Mouse (Mus musculus) heart, adult 2 months (tissue): ENCODE data around the gene Smim11. TPM values are rescaled to one million over a fixed set of nuclear protein-coding genes. Genes with fewer than 3 reads are reported as not detected.

Experiments used
- DNase-seq, 2 experiments: peaks; one replicate each; pipeline ENCODE4 v3.0.0; 2021
- H3K27ac ChIP-seq: fragments of 200-600 bp; 2 replicates; pipeline ENCODE4 v1.8.1; 2022
- H3K27me3 ChIP-seq: fragments of 200-500 bp; 2 replicates; pipeline ENCODE4 v1.6.1; 2012; ENCODE audit warnings: mild to moderate bottlenecking, low read length, inconsistent platforms, mixed read lengths; ENCODE audit not compliant: control insufficient read depth, insufficient read depth
- H3K36me3 ChIP-seq: fragments of 200-500 bp; 2 replicates; pipeline ENCODE4 v1.6.1; 2012; ENCODE audit warnings: low read length, inconsistent platforms; ENCODE audit not compliant: control insufficient read depth, insufficient read depth
- H3K4me1 ChIP-seq: fragments of 200-500 bp; 2 replicates; pipeline ENCODE4 v1.6.1; 2011; ENCODE audit warnings: low read length; ENCODE audit not compliant: control insufficient read depth, insufficient read depth
- H3K4me3 ChIP-seq: fragments of 200-600 bp; 2 replicates; pipeline ENCODE4 v1.8.1; 2022
- H3K79me2 ChIP-seq: fragments of 200-500 bp; replicated peaks from 2 replicates; pipeline ENCODE4 v1.6.1; 2012; ENCODE audit warnings: mild to moderate bottlenecking, inconsistent platforms, low read length, moderate library complexity, mixed read lengths; ENCODE audit not compliant: control insufficient read depth, insufficient read depth
- H3K9ac ChIP-seq: fragments of 200-500 bp; 2 replicates; pipeline ENCODE4 v1.6.1; 2012; ENCODE audit warnings: low read depth, mild to moderate bottlenecking, control low read depth, inconsistent platforms, low read length, mixed read lengths
- CTCF ChIP-seq: fragments of 200-600 bp; IDR thresholded peaks from 2 replicates; pipeline ENCODE4 v1.8.1; 2022; ENCODE audit warnings: antibody characterized with exemption, mild to moderate bottlenecking, moderate library complexity
- EP300 ChIP-seq: fragments of 200-500 bp; IDR thresholded peaks from 2 replicates; pipeline ENCODE4 v1.6.1; 2011; ENCODE audit warnings: low read depth, low read length, control low read depth; ENCODE audit not compliant: insufficient read depth
- POLR2A ChIP-seq: fragments of 200-500 bp; IDR thresholded peaks from 2 replicates; pipeline ENCODE4 v1.6.1; 2011; ENCODE audit warnings: mild to moderate bottlenecking, low read depth, low read length, control low read depth; ENCODE audit not compliant: insufficient read depth
- WGBS: fragments of 180-500 bp; shearing (Covaris S2); methylation state at CpG from one replicate; pipeline ENCODE4 v1.1.7; 2018; 5-methylcytosine and 5-hydroxymethylcytosine counted together
- intact Hi-C: fragments of 180-260 bp; cut with DNase I; formaldehyde crosslinking; loops from one replicate; pipeline ENCODE4 v1.15.1; 2025
- polyA plus RNA-seq: library from polyadenylated mRNA; depleted of rRNA; stranded (reverse); fragments of >200 nt; gene quantifications from 2 replicates; pipeline ENCODE4 v1.2.3, GENCODE M21; 2012
- total RNA-seq, 2 experiments: library from RNA; stranded (reverse); gene quantifications; 2 replicates each; pipeline ENCODE4 v1.2.3; 2021

Gene Smim11
- total and polyA plus RNA-seq, 3 experiments: 55.4 to 89.9 (median 76.1) TPM

DNA sequence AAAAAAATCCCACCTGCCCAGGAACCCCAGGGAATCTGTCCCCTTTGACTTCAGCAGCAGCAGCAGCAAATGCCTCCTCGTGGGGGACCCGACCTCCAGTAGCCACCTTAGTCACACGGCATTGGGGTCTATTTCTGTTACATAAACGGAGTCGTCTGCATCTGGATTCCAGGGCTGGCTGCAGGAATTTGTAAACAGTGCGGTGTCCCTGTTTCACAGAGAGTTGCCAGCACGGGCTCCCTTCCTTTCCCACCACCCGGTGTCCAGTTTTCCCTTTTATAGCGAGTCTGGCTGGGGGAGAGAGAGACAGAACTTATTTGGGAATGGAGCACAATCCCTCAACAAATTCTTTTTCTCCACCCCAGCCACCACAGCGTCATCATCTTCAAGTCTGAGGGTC lies 16.0 kb upstream of the Smim11 start:
- Histone ChIP-seq H3K4me1 (no peaks in the 10 kb centered on the region; the same call in 1 of the 2 replicates), H3K36me3 (no peaks in the 10 kb centered on the region), H3K27ac (no peak overlapping the region), H3K9ac (no peak overlapping the region), H3K27me3 (no peaks in the 10 kb centered on the region; the same call in 1 of the 2 replicates), H3K79me2 (no peaks in the 10 kb centered on the region), H3K4me3 (no peak overlapping the region)
- TF ChIP-seq POLR2A (no peak), CTCF (no peak), EP300 (no peak)
- 27% methylated on average over 10 of the region's 10 CpGs for WGBS
- intact Hi-C loops: no loop called here
- no peak for DNase-seq

DNA sequence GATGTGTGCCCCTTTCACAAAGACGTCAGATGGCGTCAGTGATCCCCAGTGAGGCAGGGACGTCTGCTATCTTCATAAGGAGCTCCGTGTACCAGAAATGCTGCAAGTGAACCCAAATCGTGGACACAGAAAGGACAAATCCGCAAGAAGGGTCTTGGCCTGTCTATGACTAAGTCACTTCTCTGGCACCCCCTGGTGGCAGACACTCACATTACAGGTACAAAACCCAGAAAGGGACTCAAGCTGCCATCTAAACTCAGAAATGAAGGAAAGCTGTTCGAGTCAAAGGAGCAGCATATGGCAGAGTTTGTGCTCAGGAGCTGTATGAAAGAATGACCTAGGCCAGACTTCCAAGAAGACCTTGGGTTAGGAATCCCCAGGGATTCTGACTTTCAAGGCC lies 14.5 kb upstream of the Smim11 start:
- Histone ChIP-seq H3K27me3 (no peaks in the 10 kb centered on the region; the same call in 1 of the 2 replicates), H3K4me1 (no peaks in the 10 kb centered on the region; the same call in 1 of the 2 replicates), H3K9ac (no peak overlapping the region), H3K36me3 (no peaks in the 10 kb centered on the region), H3K79me2 (no peaks in the 10 kb centered on the region), H3K4me3 (no peak overlapping the region), H3K27ac (no peak overlapping the region)
- intact Hi-C loops: loop anchor here (1.0 to 2.0 kb wide), 2 partner anchors 230 to 350 kb away; no protein-coding TSS in a partner anchor
- DNase-seq: peak; percentile 70 to 88
- 6% methylated on average over 7 of the region's 7 CpGs for WGBS
- TF ChIP-seq POLR2A: no peak
- peak; percentile 99; the same call in 1 of the 2 replicates for TF ChIP-seq CTCF
- no peak for TF ChIP-seq EP300

DNA sequence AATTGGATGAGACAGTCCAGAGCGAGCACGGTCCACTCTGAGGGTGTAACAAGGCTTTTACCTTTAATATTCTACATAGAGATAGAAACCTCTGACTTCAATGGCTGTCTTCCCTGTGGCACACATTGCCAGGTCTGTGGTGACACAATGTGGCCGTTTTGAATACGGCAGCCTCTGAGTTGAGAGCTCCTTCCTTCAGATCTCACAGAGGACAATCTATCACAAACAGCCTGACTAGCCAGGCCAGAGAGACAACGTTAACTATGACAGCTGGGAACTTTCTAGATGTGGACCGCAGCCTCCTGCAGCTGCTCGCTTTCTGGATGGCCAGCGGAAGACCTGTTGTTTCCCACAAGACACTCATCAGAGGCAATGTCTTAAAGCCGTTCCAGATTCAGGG lies 12.3 kb upstream of the Smim11 start:
- H3K4me1 ChIP-seq: no peaks in the 10 kb centered on the region; the same call in 1 of the 2 replicates
- intact Hi-C loops: no loop called here
- no peaks in the 10 kb centered on the region; the same call in 1 of the 2 replicates for H3K27me3 ChIP-seq
- H3K4me3 ChIP-seq: no peak overlapping the region
- H3K79me2 ChIP-seq: no peaks in the 10 kb centered on the region
- no peak for DNase-seq
- no peak overlapping the region for H3K27ac ChIP-seq
- TF ChIP-seq CTCF: peak; percentile 39
- no peak for TF ChIP-seq POLR2A
- no peaks in the 10 kb centered on the region for H3K36me3 ChIP-seq
- WGBS: 66% methylated on average over 9 of the region's 9 CpGs
- H3K9ac ChIP-seq: no peak overlapping the region

DNA sequence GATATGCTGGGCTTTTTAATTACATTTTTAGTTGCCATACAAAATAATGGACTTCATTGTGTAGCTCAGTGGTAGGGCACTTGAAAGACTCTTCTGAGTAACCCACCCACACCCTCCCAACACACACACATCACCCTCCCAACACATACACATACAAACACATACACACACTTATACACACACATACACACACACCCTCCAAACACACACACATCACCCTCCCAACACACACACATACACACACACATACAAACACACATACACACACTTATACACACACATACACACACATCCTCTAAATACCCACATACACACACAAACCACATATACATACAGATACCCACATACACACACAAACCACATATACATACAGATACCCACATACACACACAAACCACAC lies 11.0 kb upstream of the Smim11 start:
- no peak for TF ChIP-seq POLR2A
- no peak for TF ChIP-seq EP300
- no peak for TF ChIP-seq CTCF
- no peak overlapping the region for H3K4me3 ChIP-seq
- intact Hi-C loops: no loop called here
- H3K36me3 ChIP-seq: no peaks in the 10 kb centered on the region
- no peaks in the 10 kb centered on the region for H3K79me2 ChIP-seq
- H3K27me3 ChIP-seq: no peaks in the 10 kb centered on the region; the same call in 1 of the 2 replicates
- no peaks in the 10 kb centered on the region; the same call in 1 of the 2 replicates for H3K4me1 ChIP-seq
- no peak overlapping the region for H3K27ac ChIP-seq
- H3K9ac ChIP-seq: no peak overlapping the region
- DNase-seq: no peak

DNA sequence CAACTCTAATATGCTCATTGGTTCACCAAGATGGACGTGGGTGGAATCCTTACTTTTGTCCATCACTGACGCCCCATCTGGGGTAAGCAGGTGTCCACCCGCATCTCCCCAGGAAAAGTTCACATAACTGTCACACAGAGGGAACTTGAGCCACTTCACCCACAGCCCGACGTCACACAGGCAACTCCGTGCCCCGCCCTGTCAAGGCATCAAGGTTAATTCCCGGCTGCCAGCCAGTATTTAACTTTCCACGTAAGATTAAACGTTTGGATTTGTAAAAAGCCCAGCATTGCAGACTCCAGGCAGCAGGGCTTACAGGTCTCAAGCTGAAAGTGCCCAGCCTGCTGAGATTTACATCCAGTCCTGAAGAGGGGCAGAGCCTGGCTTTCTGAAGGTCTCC lies 9.0 kb upstream of the Smim11 start, which contains the start of gene Kcne2:
Kcne2 (plus strand) TSS at position 289 of the 400 bp plus-strand sequence.
- H3K4me3 ChIP-seq: no peak within 1 kb of the TSS
- intact Hi-C loops: no loop called here
- TF ChIP-seq EP300 (no peak), CTCF (no peak), POLR2A (no peak)

DNA sequence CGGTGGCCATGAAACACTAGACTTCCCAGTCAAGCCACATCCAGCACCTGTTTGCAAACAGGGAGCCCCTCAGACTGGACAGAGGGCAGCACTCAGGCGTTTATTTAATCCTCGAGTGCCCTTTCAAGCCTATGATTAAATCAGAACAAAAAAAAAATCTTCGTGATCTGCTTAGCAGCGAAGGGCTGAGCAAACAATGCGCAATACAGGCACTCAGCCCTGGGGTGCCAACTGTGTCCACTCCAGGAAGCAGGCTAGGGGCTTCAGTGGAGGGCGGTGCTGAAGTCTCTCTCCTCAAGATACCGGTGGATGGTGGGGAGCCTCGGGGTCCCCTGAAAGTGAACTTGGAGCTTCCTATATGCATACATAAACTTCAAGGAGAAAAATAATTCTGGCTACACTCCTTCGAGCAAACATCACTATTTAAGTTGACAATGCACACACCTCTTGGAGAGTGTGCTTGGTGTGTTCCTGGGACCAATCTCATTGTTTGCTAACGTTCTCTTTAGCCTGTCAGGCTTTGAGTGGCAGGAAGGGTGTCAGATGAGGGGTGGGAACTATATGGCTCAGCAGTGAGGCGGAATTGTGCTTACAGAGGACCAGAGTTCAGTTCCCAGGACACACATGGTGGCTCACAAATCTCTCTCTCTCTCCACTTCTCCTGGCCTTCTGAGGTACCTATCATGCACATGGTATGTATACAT lies 6.7 kb upstream of the Smim11 start:
- WGBS: 67% methylated on average over 12 of the region's 12 CpGs
- no peaks in the 10 kb centered on the region; the same call in 1 of the 2 replicates for H3K27me3 ChIP-seq
- no peak for DNase-seq
- no peak for TF ChIP-seq CTCF
- no peak for TF ChIP-seq POLR2A
- TF ChIP-seq EP300: no peak
- no peaks in the 10 kb centered on the region for H3K79me2 ChIP-seq
- intact Hi-C loops: no loop called here
- H3K27ac ChIP-seq: no peak overlapping the region
- no peaks in the 10 kb centered on the region for H3K4me1 ChIP-seq
- H3K9ac ChIP-seq: no peak overlapping the region
- H3K4me3 ChIP-seq: no peak overlapping the region
- H3K36me3 ChIP-seq: no peaks in the 10 kb centered on the region

More for the DNA sequence above, 9.0 kb upstream of the Smim11 start, which contains the start of gene Kcne2:
- no peak for DNase-seq
- H3K4me1 ChIP-seq: no peaks in the 10 kb centered on the region
- H3K79me2 ChIP-seq: no peaks in the 10 kb centered on the region
- no peak within 1 kb of the TSS for H3K27ac ChIP-seq
- H3K36me3 ChIP-seq: no peaks in the 10 kb centered on the region
- 70% methylated on average over 10 of the region's 10 CpGs for WGBS
- no peak within 1 kb of the TSS for H3K9ac ChIP-seq
- no peaks in the 10 kb centered on the region; the same call in 1 of the 2 replicates for H3K27me3 ChIP-seq
